Mouse (Mus musculus): ENCODE results near the gene Kif5a.

Gene Kif5a

GRCm38 (mm10) chr10:127264971-127265370 is 1.8 kb upstream of the Kif5a start:
- DNase-seq = no peak

GRCm38 (mm10) chr10:127264336-127264735 is 1.2 kb upstream of the Kif5a start:
- DNase-seq = no peak

DNA sequence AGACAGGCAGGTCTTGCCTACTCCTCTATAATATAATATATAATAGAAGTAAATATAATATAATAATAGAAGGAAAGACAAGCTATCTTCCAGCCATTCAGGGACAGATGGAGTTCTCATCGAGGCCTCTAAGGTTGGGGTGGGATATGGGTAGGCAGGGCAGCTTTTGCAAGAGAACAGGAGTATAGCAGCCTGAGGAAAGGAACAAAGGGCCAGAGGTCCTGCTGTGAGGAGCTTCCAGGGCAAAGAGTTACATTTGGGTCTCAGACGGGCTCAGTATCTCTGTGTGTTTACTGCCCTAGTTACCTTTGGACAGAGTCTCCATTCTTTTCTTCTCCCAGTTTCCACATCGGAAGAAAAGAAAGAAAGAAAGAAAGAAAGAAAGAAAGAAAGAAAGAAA is 483 bp upstream of the Kif5a start:
- no peak for DNase-seq

- DNase-seq = no peak
Observed at GRCm38 (mm10) chr10:127261706-127262547, 1.2 kb downstream of the Kif5a start.

GRCm38 (mm10) chr10:127258489-127258888 is 4.7 kb downstream of the Kif5a start:
- no peak for DNase-seq

DNA sequence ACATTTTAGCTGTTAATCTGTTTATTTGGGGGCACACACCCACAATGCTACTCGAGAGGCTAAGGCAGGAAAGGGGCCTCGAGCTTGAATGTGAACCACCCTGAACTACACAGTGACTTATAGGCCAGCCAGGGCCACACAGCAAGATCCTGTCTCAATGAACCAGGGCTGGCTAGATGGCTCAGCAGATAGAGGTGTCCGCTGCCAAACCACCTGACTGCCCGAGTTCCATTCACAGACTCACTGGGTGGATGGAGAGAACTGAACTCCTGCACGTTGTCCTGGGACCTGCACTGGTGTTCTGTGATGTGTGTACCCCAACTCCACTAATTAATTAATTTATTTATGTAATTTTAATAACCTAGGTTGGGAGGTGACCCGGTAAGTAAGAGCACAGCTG is 5.4 kb downstream of the Kif5a start:
- no peak for DNase-seq

GRCm38 (mm10) chr10:127255625-127256345 is 7.4 kb downstream of the Kif5a start:
- peak; percentile 80 to 81 for DNase-seq

DNA sequence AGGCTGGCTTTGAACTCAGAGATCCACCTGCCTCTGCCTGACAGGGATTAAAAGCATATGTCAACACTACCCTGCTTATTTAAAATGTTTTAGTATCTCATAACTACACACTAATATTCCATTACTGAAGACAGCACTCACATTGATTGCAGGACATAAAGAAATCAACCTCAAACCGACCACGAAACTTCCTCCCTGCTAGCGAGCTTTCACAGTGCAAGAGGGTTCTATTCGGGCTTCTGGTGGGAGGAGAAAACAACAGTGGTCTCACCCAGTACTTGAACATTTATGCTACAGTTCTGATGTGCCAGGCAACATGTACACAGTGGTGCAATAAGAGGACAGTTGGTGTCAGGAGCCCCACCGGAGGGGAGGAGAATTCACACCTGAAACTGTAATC is 12.3 kb downstream of the Kif5a start:
- no peak for DNase-seq

DNA sequence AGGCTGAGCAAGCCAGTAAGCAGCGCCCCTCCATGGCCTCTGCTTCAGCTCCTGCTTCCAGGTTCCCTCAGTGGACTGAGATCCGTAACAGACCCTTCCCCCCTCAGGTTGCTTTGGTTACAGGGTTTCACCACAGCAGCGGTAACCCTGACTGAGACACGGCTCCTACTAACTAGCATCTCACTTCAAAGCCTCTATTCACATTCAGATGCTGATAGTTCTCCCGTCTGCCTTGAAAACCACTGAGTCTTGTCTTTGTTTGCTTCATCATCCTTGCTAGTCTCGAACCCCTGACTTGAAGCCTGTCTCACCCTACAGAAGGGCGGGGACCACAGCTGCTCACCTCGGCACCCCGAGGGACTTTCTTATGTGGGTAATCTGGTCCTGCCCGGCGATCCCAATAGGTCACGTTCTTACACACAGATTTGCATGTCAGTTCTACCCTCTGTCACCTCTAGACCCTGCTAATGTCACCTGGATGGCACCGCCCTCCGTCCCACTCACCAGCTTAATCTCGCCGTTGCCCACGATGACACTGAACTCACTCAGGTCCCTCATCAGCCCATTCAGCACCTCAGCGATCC is 24.8 kb downstream of the Kif5a start:
- DNase-seq = no peak

DNA sequence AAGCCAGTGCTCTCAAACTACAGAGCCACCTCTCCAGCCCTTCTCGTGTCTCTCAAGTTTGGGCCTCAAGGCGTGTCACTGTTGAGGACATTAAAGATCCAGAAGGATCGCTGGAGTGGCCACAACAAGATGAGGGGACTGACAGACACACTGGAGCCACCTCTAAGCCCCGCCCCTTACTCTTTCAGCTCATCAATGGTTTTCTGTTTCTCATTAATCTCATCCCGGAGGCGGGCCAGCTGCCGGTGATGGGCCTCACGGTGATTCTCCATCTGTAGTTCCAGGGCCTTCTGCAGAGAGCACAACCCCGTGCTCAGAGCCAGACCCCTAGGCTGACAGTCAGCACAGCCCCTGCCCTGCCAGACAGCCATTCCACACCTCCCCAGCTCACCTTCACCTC is 26.6 kb downstream of the Kif5a start:
- DNase-seq = no peak

- DNase-seq = no peak
Observed at GRCm38 (mm10) chr10:127233141-127233540, 30.0 kb downstream of the Kif5a start.

DNA sequence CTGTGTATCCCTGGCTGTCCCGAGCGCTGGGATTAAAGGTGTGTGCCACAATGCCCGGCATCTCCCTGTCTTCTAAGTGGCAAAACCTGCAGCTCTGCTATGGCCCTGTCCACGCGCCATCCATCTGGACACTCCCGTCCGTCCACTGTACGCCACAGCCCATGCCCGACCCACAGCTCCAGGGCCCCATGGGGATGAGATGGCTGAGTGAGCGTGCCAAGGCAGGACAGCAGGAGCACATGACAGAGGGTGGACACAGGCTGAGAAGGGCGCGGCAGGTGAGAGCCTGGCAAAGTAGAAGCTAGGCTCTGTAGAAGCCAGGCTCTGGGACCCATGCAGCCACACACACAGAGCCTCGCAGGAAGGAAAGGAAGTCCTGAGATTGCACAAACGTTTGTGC is 31.4 kb downstream of the Kif5a start:
- DNase-seq = no peak

DNA sequence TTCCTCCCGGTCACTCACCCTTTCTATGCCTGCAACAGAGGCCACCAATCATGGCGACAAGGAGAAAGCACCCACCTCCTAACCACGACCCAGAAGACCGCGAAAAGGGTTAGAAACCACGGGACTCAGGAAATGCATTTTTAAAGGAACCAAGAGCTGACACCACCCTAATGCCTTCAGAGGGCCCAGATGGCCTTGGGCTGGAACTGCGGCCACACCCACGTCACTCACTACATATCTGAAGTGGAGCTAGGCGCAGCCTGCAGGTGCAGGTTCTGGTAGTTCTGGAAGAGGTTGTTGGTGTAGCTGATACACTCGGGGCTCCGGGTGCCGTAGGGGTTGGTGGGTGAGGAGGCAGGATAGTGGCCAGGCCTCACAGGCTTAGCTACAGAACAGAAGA is 32.5 kb downstream of the Kif5a start:
- DNase-seq = no peak

DNA sequence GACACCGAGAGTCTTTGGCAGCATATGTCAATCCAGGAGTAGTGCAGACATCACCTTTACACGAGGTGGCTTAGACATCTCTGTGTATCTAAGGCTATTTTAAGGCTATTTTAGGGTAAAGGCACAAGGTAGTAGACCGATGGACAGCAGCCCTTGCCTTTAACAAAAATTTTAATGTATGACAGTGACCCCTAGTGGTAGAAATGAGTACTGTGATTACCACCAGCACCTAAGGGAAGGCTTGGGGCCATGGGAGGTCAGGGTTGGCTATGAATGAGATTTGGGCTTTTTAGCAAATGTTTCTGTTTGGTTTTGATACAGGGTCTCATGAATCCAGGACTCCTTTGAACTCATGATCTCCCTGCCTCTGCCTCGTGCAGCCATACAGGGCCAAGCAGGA is 34.3 kb downstream of the Kif5a start:
- peak in 1 of 2 experiments; percentile 59 for DNase-seq

GRCm38 (mm10) chr10:127227163-127227562 is 36.0 kb downstream of the Kif5a start:
- DNase-seq = no peak

DNA sequence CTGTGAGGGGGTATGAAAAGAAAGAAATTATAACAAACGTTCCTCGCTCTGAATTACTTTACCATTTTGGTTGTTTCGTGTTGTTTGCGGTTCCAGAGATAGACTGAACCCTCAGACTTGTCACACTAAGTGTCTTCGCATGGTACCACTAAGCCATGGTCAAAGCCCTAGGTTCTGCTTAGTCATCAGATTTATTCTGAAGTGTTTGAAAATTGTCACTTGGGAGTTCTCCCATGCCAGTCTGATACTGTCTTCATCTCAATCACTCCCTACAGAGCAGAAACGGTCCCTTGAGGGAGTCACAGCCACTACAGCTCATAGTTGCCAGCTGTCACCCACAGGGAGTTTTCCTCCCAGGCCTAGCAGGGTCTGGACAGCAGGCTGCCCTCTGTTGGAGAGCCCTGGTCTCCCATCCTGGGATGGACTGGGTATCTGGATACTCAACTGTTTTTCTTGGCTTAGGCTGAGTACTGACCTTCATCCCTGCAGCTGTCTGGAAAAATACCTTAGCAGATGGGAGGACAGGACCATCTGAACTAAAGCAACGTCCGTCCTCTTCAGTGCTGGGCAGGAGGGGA is 36.7 kb downstream of the Kif5a start:
- peak in 1 of 2 experiments; percentile 48 for DNase-seq

- no peak for DNase-seq
Observed at GRCm38 (mm10) chr10:127225732-127226131, 37.4 kb downstream of the Kif5a start.

DNA sequence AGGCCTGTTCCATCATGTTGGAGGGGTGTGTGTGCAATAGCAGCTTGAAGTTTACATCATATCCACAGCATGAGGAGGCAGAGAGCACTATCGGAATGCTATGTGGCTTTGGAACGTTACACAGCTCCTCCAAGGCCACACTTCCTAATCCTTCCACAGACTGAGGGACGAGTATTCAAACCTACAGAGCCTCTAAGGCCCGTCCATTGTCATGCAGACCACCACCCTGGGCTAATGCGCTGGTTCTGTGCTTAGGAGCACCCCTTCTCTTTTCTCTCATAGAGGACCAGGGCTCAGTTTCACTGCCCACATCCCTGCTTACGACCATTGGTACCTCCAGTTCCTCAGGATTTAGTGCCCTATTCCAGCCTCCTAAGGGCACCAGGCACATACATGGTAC is 37.9 kb downstream of the Kif5a start:
- DNase-seq = no peak

DNA sequence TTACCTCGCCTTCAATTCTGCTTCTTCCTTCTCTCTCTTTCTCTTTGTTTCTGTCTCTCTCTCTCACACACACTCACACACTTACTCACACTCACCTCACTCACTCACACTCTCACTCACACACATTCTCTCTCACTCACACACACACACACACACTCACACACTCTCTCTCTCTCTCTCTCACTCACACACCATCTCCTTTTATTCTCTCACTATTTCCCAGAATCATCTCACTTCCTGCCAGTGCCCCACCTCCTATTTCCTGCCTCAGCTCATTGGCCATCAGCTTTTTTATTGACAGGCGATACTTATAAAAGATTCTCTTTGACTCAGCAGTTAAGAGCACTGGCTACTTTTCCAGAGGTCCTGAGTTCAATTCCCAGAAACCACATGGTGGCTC is 44.8 kb downstream of the Kif5a start:
- no peak for DNase-seq

DNA sequence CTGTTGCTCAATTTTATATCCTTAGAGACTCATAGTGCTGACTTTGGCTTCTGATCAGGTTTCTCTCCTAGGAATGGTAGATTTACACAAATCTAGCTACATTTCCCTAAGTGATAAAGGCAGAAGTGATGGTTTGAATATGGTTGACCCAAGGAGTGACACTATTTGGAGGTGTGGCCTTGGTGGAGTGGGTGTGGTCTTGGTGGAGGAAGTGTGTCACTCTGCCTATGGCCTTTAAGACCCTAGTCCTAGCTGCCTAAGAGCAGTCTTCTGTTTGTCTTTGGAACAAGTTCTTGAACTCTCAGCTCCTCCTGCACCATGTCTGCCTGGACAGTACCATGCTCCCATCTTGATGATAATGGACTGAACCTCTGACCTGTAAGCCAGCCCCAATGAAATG is 46.0 kb downstream of the Kif5a start:
- no peak for DNase-seq

DNA sequence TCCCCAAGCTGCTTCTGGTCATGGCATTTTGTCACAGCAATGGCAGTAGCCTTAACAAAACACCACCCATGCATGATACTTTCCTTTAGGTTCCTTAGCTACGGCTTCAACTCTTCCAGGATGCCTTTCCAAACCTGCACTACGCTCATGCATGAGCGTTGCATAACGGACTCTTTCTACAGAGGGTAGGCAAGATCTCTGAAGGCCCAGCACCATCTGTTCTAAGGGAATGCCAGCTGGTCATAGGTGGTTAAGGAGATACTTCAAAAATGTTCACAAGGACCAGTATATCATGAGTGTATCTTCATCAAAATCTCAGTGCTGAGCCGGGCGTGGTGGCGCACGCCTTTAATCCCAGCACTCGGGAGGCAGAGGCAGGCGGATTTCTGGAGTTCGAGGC is 46.7 kb downstream of the Kif5a start:
- DNase-seq = no peak

DNA sequence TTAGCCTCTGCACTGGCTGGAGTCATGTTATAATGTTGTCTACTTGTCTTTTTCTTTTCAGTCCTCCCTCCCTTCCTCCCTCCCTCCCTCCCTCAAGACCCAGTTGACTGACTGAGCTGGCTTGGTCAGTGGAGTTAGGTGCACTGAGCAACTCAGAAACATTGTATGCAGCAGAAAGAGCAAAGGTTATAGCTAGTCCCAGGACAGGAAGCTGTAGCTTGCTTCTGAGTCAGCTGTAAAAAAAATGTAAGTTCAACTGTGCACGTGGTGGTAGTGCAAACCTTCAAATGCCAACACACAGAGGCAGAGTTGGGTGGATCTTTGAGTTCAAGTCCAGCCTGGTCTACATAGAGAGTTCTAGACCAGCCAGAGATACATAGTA is 48.7 kb downstream of the Kif5a start:
- no peak for DNase-seq

DNA sequence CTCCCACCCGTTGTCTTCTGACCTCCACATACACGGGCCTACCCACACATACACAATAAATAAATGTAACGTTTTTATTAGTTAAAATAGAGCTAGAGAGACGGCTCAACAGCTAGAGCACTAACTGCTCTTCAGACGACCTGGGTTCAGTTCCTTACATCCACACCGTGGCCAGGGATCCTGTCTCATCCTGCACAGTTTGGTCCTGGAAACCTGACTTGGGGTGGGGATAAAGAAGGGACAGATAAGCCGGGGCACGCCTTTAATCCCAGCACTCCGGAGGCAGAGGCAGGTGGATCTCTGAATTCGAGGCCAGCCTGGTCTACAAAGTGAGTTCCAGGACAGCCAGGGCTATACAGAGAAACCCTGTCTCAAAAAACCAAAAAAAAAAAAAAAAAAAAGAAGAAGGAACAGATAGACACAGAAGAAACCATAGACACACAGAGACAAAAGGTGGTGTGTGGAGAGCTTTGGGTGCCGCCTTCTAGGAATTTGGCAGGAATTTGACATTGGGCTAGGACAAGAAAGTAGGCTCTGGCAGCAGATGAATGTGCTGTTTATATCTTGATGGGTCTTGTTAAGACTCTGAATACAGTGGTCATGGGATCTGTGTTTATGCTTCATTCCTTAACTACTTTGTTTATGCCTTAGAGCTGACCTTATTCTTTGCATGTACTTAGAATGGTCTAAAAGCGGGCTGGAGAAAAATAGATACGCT is 49.3 kb downstream of the Kif5a start:
- DNase-seq = no peak
